Mouse (Mus musculus): Measurements from ENCODE around the gene Neurl1a. TPM values are rescaled to one million over a fixed set of nuclear protein-coding genes. Genes with fewer than 3 reads are reported as not detected.

Gene Neurl1a
- under 1 TPM; 0.26 to 0.59 TPM for polyA plus RNA-seq (2012; fragmentation: generic; extraction: Trizol)

GRCm38 (mm10) chr19:47178431-47179271 is at the start of gene Neurl1a:
TSS of gene Neurl1a (plus strand) at chr19:47178820.

GRCm38 (mm10) chr19:47137771-47138421 is 40.7 kb upstream of the Neurl1a start, which contains the start of gene Calhm2:
TSS of gene Calhm2 (minus strand) at chr19:47138294.

GRCm38 (mm10) chr19:47144154-47144553 is 34.5 kb upstream of the Neurl1a start, which contains the start of gene Calhm1:
TSS of gene Calhm1 (minus strand) at chr19:47144254.

GRCm38 (mm10) chr19:47157664-47158063 is 21.0 kb upstream of the Neurl1a start, which contains the start of gene Calhm3:
TSS of gene Calhm3 (minus strand) at chr19:47157764.

Other genes starting within 250 kb of the Neurl1a start
- not detected for gene Ina, start 164.1 kb upstream of the Neurl1a start, polyA plus RNA-seq (2012; fragmentation: generic; extraction: Trizol)
- gene Nt5c2, start 163.7 kb upstream of the Neurl1a start, polyA plus RNA-seq (2012; fragmentation: generic; extraction: Trizol): 10 to 100 TPM in 1 of 2 experiments, 1 to 10 TPM in 1; 5.5 to 22.8 TPM
- gene Pcgf6, start 127.9 kb upstream of the Neurl1a start, polyA plus RNA-seq (2012; fragmentation: generic; extraction: Trizol): 1 to 10 TPM in 1 of 2 experiments, under 1 TPM in 1; 0.59 to 2.6 TPM
- gene Taf5, start 111.1 kb upstream of the Neurl1a start, polyA plus RNA-seq (2012; fragmentation: generic; extraction: Trizol): 1 to 10 TPM in 1 of 2 experiments, under 1 TPM in 1; 0.87 to 2.6 TPM
- 100 to 1,000 TPM; 307 to 844 TPM for gene Usmg5, start 88.2 kb upstream of the Neurl1a start, polyA plus RNA-seq (2012; fragmentation: generic; extraction: Trizol)
- 10 to 100 TPM in 1 of 2 experiments, 1 to 10 TPM in 1; 7.4 to 16.2 TPM for gene Pdcd11, start 88.1 kb upstream of the Neurl1a start, polyA plus RNA-seq (2012; fragmentation: generic; extraction: Trizol)
- 10 to 100 TPM; 10.6 to 24.1 TPM for gene Calhm2, start 40.5 kb upstream of the Neurl1a start, polyA plus RNA-seq (2012; fragmentation: generic; extraction: Trizol)
- under 1 TPM in 1 of 2 experiments, not detected in 1; 0.22 TPM for gene Calhm1, start 34.6 kb upstream of the Neurl1a start, polyA plus RNA-seq (2012; fragmentation: generic; extraction: Trizol)
- not detected for gene Calhm3, start 21.1 kb upstream of the Neurl1a start, polyA plus RNA-seq (2012; fragmentation: generic; extraction: Trizol)